Mouse (Mus musculus) gastrocnemius, adult 2 months (tissue): Measurements from ENCODE around the gene Tead2. TPM values are rescaled to one million over a fixed set of nuclear protein-coding genes. Genes with fewer than 3 reads are reported as not detected.
"Not testable (repeated sequence)": the region's sequence is repeated elsewhere in the genome, so short reads cannot be mapped to it uniquely, and the experiment has no call there.

Source experiments
- DNase-seq: peaks from one replicate; pipeline ENCODE4 v3.0.0; 2022
- H3K27ac ChIP-seq: fragments of 200-600 bp; 2 replicates; pipeline ENCODE4 v1.8.1; 2022; ENCODE audit warnings: mild to moderate bottlenecking
- H3K4me3 ChIP-seq: fragments of 200-600 bp; 2 replicates; pipeline ENCODE4 v1.8.1; 2022; ENCODE audit warnings: mild to moderate bottlenecking, moderate library complexity
- CTCF ChIP-seq: fragments of 200-600 bp; IDR thresholded peaks from 2 replicates; pipeline ENCODE4 v1.8.1; 2022; ENCODE audit warnings: antibody characterized with exemption, mild to moderate bottlenecking, moderate library complexity
- intact Hi-C: fragments of 180-260 bp; cut with DNase I; formaldehyde crosslinking; loops from one replicate; pipeline ENCODE4 v1.15.1; 2025
- long read RNA-seq, 2 experiments: library from polyadenylated mRNA; stranded (forward); transcript quantifications; one replicate each; pipeline ENCODE4 v2.0.0; 2021
- total RNA-seq, 2 experiments: library from RNA; stranded (reverse); gene quantifications; 2 replicates each; pipeline ENCODE4 v1.2.3; 2021

Tead2 gene
- total RNA-seq, result 1 to 10 TPM; 2.6 to 4.1 TPM
- long read RNA-seq, experiment 1, partial matches to known transcripts, result 0 of 3 reads
- long read RNA-seq, experiment 1, other reads (novel, unspliced or antisense), result 2 of 3 reads
- long read RNA-seq, experiment 2, result 0 reads

- intact Hi-C loops, result no loop called here
- TF ChIP-seq CTCF, result no peak
- peak; percentile 62 for DNase-seq
- Histone ChIP-seq H3K4me3 (peak within 1 kb of the TSS; percentile 79), H3K27ac (peak within 1 kb of the TSS; percentile 76)
Observed at GRCm38 (mm10) chr7:45215673-45216441, at the start of gene Tead2. Gene Tead2 (plus strand): TSS chr7:45215753.

DNA sequence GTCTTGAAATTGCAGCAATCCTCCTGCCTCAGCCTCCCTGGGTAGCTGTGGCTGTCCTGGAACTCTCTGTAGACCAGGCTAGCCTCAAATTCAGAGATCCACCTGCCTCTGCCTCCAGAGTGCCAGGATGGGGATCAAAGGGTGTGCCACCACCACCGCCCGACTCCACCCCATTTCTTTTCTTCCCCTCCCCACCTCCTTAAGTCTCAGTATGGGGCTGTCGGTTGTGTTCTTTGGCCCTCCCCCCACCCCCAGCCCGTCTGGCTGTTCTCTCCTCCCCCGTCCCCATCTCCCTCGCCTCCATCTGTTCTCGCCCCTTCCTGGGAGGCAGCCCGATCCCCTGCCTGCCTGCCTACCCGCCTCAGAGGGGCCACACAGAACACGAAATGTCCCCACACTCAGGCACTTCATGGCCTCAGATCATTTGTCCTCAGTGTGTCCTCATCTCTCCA is 48.6 kb upstream of the Tead2 start:
- no peak for DNase-seq
- intact Hi-C loops, result no loop called here

GRCm38 (mm10) chr7:45167761-45168445 is 47.6 kb upstream of the Tead2 start:
- H3K4me3 ChIP-seq, result no peak overlapping the region
- no peak for TF ChIP-seq CTCF
- no peak overlapping the region for H3K27ac ChIP-seq
- intact Hi-C loops, result no loop called here
- no peak for DNase-seq

More for the DNA sequence above, 48.6 kb upstream of the Tead2 start:
- H3K27ac ChIP-seq, result no peak overlapping the region
- H3K4me3 ChIP-seq, result no peak overlapping the region
- no peak for TF ChIP-seq CTCF

DNA sequence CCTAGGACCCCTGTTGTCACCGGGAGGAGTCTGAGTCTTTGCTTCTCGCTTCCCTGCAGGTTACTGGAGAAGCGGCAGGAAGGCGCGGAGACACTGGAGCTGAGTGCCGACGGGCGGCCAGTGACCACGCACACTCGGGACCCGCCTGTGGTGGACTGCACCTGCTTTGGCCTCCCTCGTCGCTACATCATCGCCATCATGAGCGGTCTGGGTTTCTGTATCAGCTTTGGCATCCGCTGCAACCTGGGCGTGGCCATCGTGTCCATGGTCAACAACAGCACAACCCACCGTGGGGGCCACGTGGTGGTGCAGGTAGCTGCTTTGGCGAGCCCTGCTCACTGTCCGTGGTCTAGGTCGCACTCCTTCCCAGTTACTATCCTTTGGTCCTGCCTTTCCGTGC is 46.9 kb upstream of the Tead2 start:
- Histone ChIP-seq H3K27ac (no peak overlapping the region), H3K4me3 (0 out of 2 replicates have a peak overlapping the region, but pooled peaks have one; percentile 7)
- TF ChIP-seq CTCF, result no peak
- intact Hi-C loops, result no loop called here
- DNase-seq, result no peak

GRCm38 (mm10) chr7:45169495-45169894 is 46.1 kb upstream of the Tead2 start:
- no peak for TF ChIP-seq CTCF
- no peak overlapping the region for H3K27ac ChIP-seq
- no peak for DNase-seq
- no peak overlapping the region for H3K4me3 ChIP-seq
- intact Hi-C loops, result no loop called here

- no peak overlapping the region for H3K4me3 ChIP-seq
- no peak for DNase-seq
- peak; percentile 57 for TF ChIP-seq CTCF
- H3K27ac ChIP-seq, result no peak overlapping the region
- intact Hi-C loops, result no loop called here
Observed at GRCm38 (mm10) chr7:45172974-45173373, 42.6 kb upstream of the Tead2 start.

GRCm38 (mm10) chr7:45173772-45174171 is 41.8 kb upstream of the Tead2 start:
- H3K4me3 ChIP-seq, DNase-seq, intact Hi-C loops, H3K27ac ChIP-seq: not testable (repeated sequence)
- TF ChIP-seq CTCF, result peak; percentile 50

GRCm38 (mm10) chr7:45174567-45175280 is 40.8 kb upstream of the Tead2 start:
- intact Hi-C loops, result no loop called here

GRCm38 (mm10) chr7:45175398-45175797 is 40.2 kb upstream of the Tead2 start:
- H3K4me3 ChIP-seq, result no peak overlapping the region
- no peak overlapping the region for H3K27ac ChIP-seq
- intact Hi-C loops, result no loop called here
- no peak for TF ChIP-seq CTCF
- no peak for DNase-seq

More at GRCm38 (mm10) chr7:45174567-45175280, 40.8 kb upstream of the Tead2 start:
- DNase-seq, result no peak
- Histone ChIP-seq H3K4me3 (no peak overlapping the region), H3K27ac (no peak overlapping the region)
- TF ChIP-seq CTCF, result no peak

DNA sequence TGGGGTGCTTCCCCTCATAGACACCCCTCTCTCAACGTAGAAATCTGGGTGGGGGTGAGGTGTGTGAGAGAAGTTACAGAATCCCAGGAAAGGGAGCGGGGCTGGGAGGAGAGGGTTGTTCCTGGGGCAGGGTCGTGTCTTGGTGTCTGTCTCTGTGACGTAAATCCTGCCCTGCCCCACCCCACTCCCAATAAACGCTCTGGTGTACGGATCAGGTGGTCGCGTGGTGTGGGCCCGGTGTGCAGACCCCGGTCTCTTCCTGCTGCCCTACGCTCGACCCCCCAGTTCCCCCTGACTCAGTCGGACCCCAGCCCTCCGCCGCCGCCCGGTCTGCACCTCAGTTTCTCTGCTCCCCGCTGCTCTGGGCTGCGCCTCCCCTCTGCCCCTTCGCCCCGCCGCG is 39.6 kb upstream of the Tead2 start:
- Histone ChIP-seq H3K4me3 (peak overlapping the region; percentile 35), H3K27ac (no peak overlapping the region)
- TF ChIP-seq CTCF, result no peak
- intact Hi-C loops, result no loop called here
- no peak for DNase-seq

DNA sequence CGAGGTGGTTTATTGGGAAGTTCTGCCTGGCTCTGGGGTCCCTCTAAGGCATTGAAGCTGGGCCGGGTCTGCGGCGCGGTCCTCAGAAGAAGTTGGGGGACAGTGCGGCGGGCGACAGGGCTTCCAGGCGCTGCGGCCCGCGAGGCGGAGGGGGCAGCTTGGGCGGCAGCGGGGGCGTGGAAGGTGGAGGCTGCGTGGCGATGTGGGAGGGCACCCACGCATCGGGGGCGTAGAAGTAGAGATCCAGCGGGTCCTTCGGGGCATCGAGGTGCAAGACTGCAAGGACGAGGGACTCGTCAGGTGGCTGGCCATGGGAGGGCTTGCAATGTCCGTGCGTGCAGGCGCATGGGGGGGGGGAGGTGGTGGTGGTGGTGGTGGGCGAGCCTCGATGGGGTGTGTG is 39.2 kb upstream of the Tead2 start:
- peak overlapping the region; percentile 35 for H3K4me3 ChIP-seq
- TF ChIP-seq CTCF, result no peak
- no peak overlapping the region for H3K27ac ChIP-seq
- no peak for DNase-seq
- intact Hi-C loops, result no loop called here

DNA sequence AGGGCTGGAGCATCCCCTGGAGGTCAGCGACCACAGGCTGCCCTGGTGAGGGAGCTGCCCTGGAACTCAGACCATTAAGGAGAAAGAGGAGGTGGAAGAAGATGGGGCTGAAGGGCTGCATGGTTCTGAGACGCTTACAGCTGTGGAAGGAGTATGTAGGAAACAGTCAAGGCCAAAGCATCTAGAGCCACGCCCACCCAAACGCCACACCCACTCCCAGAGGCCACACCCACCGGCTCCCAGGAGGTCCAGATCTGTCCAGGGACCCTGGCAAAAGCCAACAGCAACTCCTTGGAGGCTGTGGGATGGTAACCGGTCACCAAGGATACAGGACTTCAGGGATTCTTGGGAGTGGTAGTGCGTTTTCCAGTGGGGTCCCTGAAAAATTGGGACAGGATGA is 37.0 kb upstream of the Tead2 start:
- intact Hi-C loops, result no loop called here
- TF ChIP-seq CTCF, result no peak
- no peak overlapping the region for H3K27ac ChIP-seq

DNA sequence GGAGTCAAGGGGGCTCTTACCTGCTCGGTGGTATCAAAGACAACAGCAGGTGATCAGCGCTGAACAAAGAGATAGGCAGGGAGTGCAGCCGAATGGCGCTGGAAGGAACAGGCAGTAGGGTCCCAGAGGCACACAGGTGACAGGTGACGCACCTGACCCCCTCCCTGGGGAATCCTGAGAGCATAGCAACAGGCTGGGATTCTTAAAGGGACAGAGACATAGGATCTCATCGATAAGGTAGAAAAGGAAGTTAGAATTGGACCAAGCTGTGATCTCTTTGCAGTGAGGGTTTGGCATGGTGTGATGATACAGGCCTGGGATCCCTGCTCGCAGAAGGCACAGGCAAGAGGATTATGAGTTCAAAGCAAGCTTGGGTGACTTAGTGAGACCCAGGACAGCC is 36.1 kb upstream of the Tead2 start, which contains the start of gene Gfy:
Gene Gfy (minus strand): TSS at position 101 of the 400 bp plus-strand sequence.
- TF ChIP-seq CTCF, result no peak
- no peak for DNase-seq
- H3K27ac ChIP-seq, result no peak within 1 kb of the TSS
- H3K4me3 ChIP-seq, result no peak within 1 kb of the TSS
- intact Hi-C loops, result no loop called here

More for the DNA sequence above, 37.0 kb upstream of the Tead2 start:
- H3K4me3 ChIP-seq, result no peak overlapping the region
- no peak for DNase-seq
